Mouse (Mus musculus) megakaryocyte, embryonic 14.5 days (primary cell): Measurements from ENCODE around the gene Hs3st5.

ENCODE experiments used
- FLI1 ChIP-seq: IDR thresholded peaks from 2 replicates; pipeline ENCODE4 v1.6.1; 2012; ENCODE audit warnings: low read length, inconsistent platforms, mixed read lengths
- GATA1 ChIP-seq: IDR thresholded peaks from 3 replicates; pipeline ENCODE4 v1.6.1; 2012; ENCODE audit warnings: mixed read lengths, low read length, inconsistent platforms, borderline replicate concordance

DNA sequence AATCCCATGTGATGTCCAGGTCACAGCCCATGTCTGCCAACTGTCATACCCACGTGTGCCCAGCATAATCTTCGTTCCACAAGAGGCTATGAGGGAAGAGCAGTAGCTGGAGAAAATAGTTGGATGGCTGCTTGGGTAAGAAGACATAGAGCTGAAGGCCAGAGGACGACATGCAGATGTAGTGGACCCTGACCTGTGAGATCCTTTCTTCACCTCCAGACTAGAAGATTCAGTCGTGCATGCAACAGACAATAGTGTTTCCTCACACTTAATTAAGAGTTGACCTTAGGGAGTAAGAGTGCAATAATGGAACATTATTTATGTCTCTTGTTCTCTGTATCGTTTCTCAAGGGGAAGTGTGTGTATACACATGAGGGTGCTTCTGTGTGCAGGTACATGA lies 300.4 kb downstream of the Hs3st5 start:
- TF ChIP-seq GATA1: no peak
- no peak for TF ChIP-seq FLI1
